Mouse (Mus musculus): ENCODE measurements around the gene Nexn. TPM values are rescaled to one million over a fixed set of nuclear protein-coding genes. Genes with fewer than 3 reads are reported as not detected.

Nexn gene
- total RNA-seq, 1 experiment: 3.1 TPM

DNA sequence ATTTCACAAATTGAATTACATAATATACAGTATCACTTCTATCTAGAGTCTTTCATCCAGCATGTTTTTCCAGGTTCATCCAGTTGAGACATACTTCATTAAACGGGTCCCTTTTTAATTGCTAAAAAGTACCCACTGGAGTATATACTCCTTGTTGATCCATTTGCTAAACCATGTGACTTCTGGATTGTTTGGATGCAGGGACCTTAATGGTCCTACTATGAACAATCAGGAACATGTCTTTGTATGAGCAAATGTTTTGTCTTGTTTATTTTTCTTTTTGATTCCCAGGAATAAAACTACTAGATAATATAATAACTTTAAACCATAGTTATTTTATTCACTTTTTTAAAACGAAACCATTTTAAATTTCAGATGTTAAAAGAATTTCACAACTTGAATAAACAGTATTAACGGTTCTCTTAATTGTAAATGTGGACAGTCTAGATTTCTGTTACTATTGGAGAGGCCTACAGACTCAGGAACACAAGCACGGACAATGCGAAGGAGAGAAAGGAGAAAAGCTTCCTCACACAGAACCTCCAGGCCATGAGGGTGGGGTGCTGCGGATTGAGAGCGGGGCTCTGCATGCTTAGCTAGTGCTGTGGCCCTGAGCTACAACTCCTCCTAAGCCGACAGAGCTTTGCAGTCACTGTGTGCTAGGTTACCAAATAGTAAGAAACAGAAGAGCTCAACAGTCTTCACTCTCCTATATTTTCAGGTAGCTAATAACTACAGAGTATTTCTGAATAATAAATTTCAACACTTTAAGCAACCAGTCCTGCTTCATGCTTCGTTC is 75.3 kb downstream of the Nexn start:
- no peak overlapping the region for H3K27ac ChIP-seq (ENCODE audit: insufficient read depth, low read depth, low read length, poor library complexity, severe bottlenecking)
- in situ Hi-C loops (cut with MboI; ENCODE audit: low sequenced_read_pairs in 2 of 2, unreplicated experiment in 2 of 2): no loop called here

DNA sequence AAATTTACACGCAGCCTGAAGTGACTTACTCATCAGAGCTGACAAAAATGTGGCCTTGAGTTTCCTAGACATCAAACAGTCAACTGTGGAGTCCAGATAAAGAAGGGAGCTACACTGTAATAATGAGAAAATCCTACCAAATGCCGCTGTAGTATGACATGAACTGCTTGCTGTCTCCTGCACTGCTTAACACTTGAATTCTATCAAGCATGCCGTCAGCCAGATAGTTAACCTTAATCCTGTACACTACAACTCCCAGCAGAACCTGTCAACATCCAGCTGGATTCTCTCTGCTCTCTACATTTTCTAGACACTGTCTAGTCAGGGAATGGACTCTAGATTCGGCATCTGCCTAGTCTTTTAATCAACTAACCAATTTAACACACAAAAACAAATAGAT is 76.8 kb downstream of the Nexn start:
- TF ChIP-seq CHD2 (IDR thresholded peaks at IDR 0.05; ENCODE audit: low read depth, low read length): no peak
- no peak for TF ChIP-seq ZNF384 (IDR thresholded peaks at IDR 0.05; ENCODE audit: low read depth, low read length)
- TF ChIP-seq MAFK (IDR thresholded peaks at IDR 0.05; ENCODE audit: insufficient read depth, low read depth, low read length): no peak
- no peak for TF ChIP-seq ZC3H11A (IDR thresholded peaks at IDR 0.05; ENCODE audit: borderline replicate concordance, low read depth, low read length)
- no peak for TF ChIP-seq HCFC1 (IDR thresholded peaks at IDR 0.05; ENCODE audit: borderline replicate concordance, insufficient read depth, low read length)
- in situ Hi-C loops (cut with MboI; ENCODE audit: low sequenced_read_pairs in 2 of 2, unreplicated experiment in 2 of 2): no loop called here
- H3K4me3 ChIP-seq (ENCODE audit: insufficient read depth in 1 of 2, low read depth in 1 of 2, low read length in 2 of 2, poor library complexity in 1 of 2, severe bottlenecking in 1 of 2): no peak overlapping the region

More for the DNA sequence above, 75.3 kb downstream of the Nexn start:
- Histone ChIP-seq H3K9me3 (ENCODE audit: control insufficient read depth, insufficient read depth, low read depth, low read length) (no peaks in the 10 kb centered on the region), H3K9ac (ENCODE audit: insufficient read depth, low read depth, low read length, poor library complexity, severe bottlenecking) (no peak overlapping the region), H3K4me3 (ENCODE audit: insufficient read depth in 1 of 2, low read depth in 1 of 2, low read length in 2 of 2, poor library complexity in 1 of 2, severe bottlenecking in 1 of 2) (no peak overlapping the region), H3K36me3 (ENCODE audit: control insufficient read depth, insufficient read depth, low read length, poor library complexity, severe bottlenecking) (no peaks in the 10 kb centered on the region), H3K4me1 (ENCODE audit: control insufficient read depth in 2 of 2, insufficient read depth in 2 of 2, low read length in 2 of 2, poor library complexity in 1 of 2) (no peaks in the 10 kb centered on the region)
- TF ChIP-seq HCFC1 (IDR thresholded peaks at IDR 0.05; ENCODE audit: borderline replicate concordance, insufficient read depth, low read length): no peak
- TF ChIP-seq ZC3H11A (IDR thresholded peaks at IDR 0.05; ENCODE audit: borderline replicate concordance, low read depth, low read length): no peak
- TF ChIP-seq ZNF384 (IDR thresholded peaks at IDR 0.05; ENCODE audit: low read depth, low read length): no peak
- TF ChIP-seq MAFK (IDR thresholded peaks at IDR 0.05; ENCODE audit: insufficient read depth, low read depth, low read length): no peak
- TF ChIP-seq CHD2 (IDR thresholded peaks at IDR 0.05; ENCODE audit: low read depth, low read length): no peak
- no peak for DNase-seq (ENCODE audit: low read depth, low spot score)

More for the DNA sequence above, 76.8 kb downstream of the Nexn start:
- H3K27ac ChIP-seq (ENCODE audit: insufficient read depth, low read depth, low read length, poor library complexity, severe bottlenecking): no peak overlapping the region
- no peaks in the 10 kb centered on the region for H3K36me3 ChIP-seq (ENCODE audit: control insufficient read depth, insufficient read depth, low read length, poor library complexity, severe bottlenecking)
- no peak overlapping the region for H3K9ac ChIP-seq (ENCODE audit: insufficient read depth, low read depth, low read length, poor library complexity, severe bottlenecking)
- DNase-seq (ENCODE audit: low read depth, low spot score): no peak
- no peaks in the 10 kb centered on the region for H3K9me3 ChIP-seq (ENCODE audit: control insufficient read depth, insufficient read depth, low read depth, low read length)
- no peaks in the 10 kb centered on the region for H3K4me1 ChIP-seq (ENCODE audit: control insufficient read depth in 2 of 2, insufficient read depth in 2 of 2, low read length in 2 of 2, poor library complexity in 1 of 2)

Other genes starting within 250 kb of the Nexn start
- 0.76 and 0.95 TPM in 2 replicates for gene Gipc2, start 100.1 kb downstream of the Nexn start, total RNA-seq (2012; rRNA removed)
- gene Dnajb4, start 56.0 kb downstream of the Nexn start, total RNA-seq (2012; rRNA removed): 5.9 and 8.6 TPM in 2 replicates
- gene Fubp1, start 55.9 kb downstream of the Nexn start, total RNA-seq (2012; rRNA removed): 242 and 244 TPM in 2 replicates
- 28.7 and 35.2 TPM in 2 replicates for gene Miga1, start 74.1 kb upstream of the Nexn start, total RNA-seq (2012; rRNA removed)
- gene Usp33, start 80.1 kb upstream of the Nexn start, total RNA-seq (2012; rRNA removed): 47.9 and 49.5 TPM in 2 replicates
- 36.3 and 40.9 TPM in 2 replicates for gene Zzz3, start 129.1 kb upstream of the Nexn start, total RNA-seq (2012; rRNA removed)

Measured in ES-E14 (cell line).